Mouse (Mus musculus): ENCODE measurements around the gene Sdccag8.

The Sdccag8 gene

GRCm38 (mm10) chr1:177010607-177011302 lies 196.3 kb downstream of the Sdccag8 start:
- no peak for DNase-seq (ENCODE audit: low spot score in 2 of 2)

- DNase-seq (ENCODE audit: low spot score in 2 of 2) = no peak
Observed at GRCm38 (mm10) chr1:177011688-177012087, 197.2 kb downstream of the Sdccag8 start.

GRCm38 (mm10) chr1:177012774-177013173 lies 198.3 kb downstream of the Sdccag8 start:
- DNase-seq (ENCODE audit: low spot score in 2 of 2) = peak in 1 of 2 experiments; percentile 2

GRCm38 (mm10) chr1:177013313-177013712 lies 198.9 kb downstream of the Sdccag8 start:
- peak in 1 of 2 experiments; percentile 6 for DNase-seq (ENCODE audit: low spot score in 2 of 2)

GRCm38 (mm10) chr1:177013776-177014175 lies 199.3 kb downstream of the Sdccag8 start:
- peak in 1 of 2 experiments; percentile 5 for DNase-seq (ENCODE audit: low spot score in 2 of 2)

- peak in 1 of 2 experiments; percentile 8 for DNase-seq (ENCODE audit: low spot score in 2 of 2)
Observed at GRCm38 (mm10) chr1:177014346-177014745, 199.9 kb downstream of the Sdccag8 start.

- DNase-seq (ENCODE audit: low spot score in 2 of 2) = peak in 1 of 2 experiments; percentile 9
Observed at GRCm38 (mm10) chr1:177014921-177015439, 200.5 kb downstream of the Sdccag8 start.

GRCm38 (mm10) chr1:177015917-177016316 lies 201.5 kb downstream of the Sdccag8 start:
- peak in 1 of 2 experiments; percentile 3 for DNase-seq (ENCODE audit: low spot score in 2 of 2)

- DNase-seq (ENCODE audit: low spot score in 2 of 2) = peak in 1 of 2 experiments; percentile 3
Observed at GRCm38 (mm10) chr1:177016729-177017128, 202.3 kb downstream of the Sdccag8 start.

GRCm38 (mm10) chr1:177018750-177019149 lies 204.3 kb downstream of the Sdccag8 start:
- no peak for DNase-seq (ENCODE audit: low spot score in 2 of 2)

GRCm38 (mm10) chr1:177019668-177020067 lies 205.2 kb downstream of the Sdccag8 start:
- no peak for DNase-seq (ENCODE audit: low spot score in 2 of 2)

- DNase-seq (ENCODE audit: low spot score in 2 of 2) = no peak
Observed at GRCm38 (mm10) chr1:177022751-177023150, 208.3 kb downstream of the Sdccag8 start.

- no peak for DNase-seq (ENCODE audit: low spot score in 2 of 2)
Observed at GRCm38 (mm10) chr1:177027706-177028105, 213.2 kb downstream of the Sdccag8 start.

- no peak for DNase-seq (ENCODE audit: low spot score in 2 of 2)
Observed at GRCm38 (mm10) chr1:177029032-177029431, 214.6 kb downstream of the Sdccag8 start.

- no peak for DNase-seq (ENCODE audit: low spot score in 2 of 2)
Observed at GRCm38 (mm10) chr1:177030669-177031068, 216.2 kb downstream of the Sdccag8 start.

GRCm38 (mm10) chr1:177031196-177031595 lies 216.7 kb downstream of the Sdccag8 start:
- DNase-seq (ENCODE audit: low spot score in 2 of 2) = no peak

- no peak for DNase-seq (ENCODE audit: low spot score in 2 of 2)
Observed at GRCm38 (mm10) chr1:177032233-177032632, 217.8 kb downstream of the Sdccag8 start.

GRCm38 (mm10) chr1:177035460-177035859 lies 221.0 kb downstream of the Sdccag8 start:
- no peak for DNase-seq (ENCODE audit: low spot score in 2 of 2)

- DNase-seq (ENCODE audit: low spot score in 2 of 2) = no peak
Observed at GRCm38 (mm10) chr1:177038383-177038782, 223.9 kb downstream of the Sdccag8 start.

GRCm38 (mm10) chr1:177039093-177039674 lies 224.7 kb downstream of the Sdccag8 start:
- DNase-seq (ENCODE audit: low spot score in 2 of 2) = no peak

GRCm38 (mm10) chr1:177040058-177040457 lies 225.6 kb downstream of the Sdccag8 start:
- no peak for DNase-seq (ENCODE audit: low spot score in 2 of 2)

- no peak for DNase-seq (ENCODE audit: low spot score in 2 of 2)
Observed at GRCm38 (mm10) chr1:177045885-177046284, 231.4 kb downstream of the Sdccag8 start.

- DNase-seq (ENCODE audit: low spot score in 2 of 2) = no peak
Observed at GRCm38 (mm10) chr1:177046963-177047362, 232.5 kb downstream of the Sdccag8 start.

Data from frontal cortex, postnatal 10 days (tissue).